Mouse (Mus musculus) lung, adult 2 months (tissue): ENCODE measurements around the gene Med6.
"Not testable (repeated sequence)": the region's sequence is repeated elsewhere in the genome, so short reads cannot be mapped to it uniquely, and the experiment has no call there.

Experiments
- CTCF ChIP-seq: fragments of 200-500 bp; IDR thresholded peaks from 2 replicates; pipeline ENCODE4 v1.5.1; 2011; ENCODE audit warnings: mild to moderate bottlenecking, low read length, control low read depth; ENCODE audit not compliant: insufficient read depth
- POLR2A ChIP-seq: fragments of 200-500 bp; IDR thresholded peaks from 2 replicates; pipeline ENCODE4 v1.6.1; 2011; ENCODE audit warnings: low read depth, mild to moderate bottlenecking, control low read depth, low read length, borderline replicate concordance; ENCODE audit errors: extremely low read depth

- TF ChIP-seq CTCF, POLR2A: not testable (repeated sequence)
Measured at GRCm38 (mm10) chr12:81530587-81530986, 64.2 kb downstream of the Med6 start.
